In genomic region chr13:56758492-56758891, GRCm38 (mm10) we compare ENCODE assay signal across 8 mouse cellular contexts. TPM values are rescaled to one million over a fixed set of nuclear protein-coding genes. Genes with fewer than 3 reads are reported as not detected.
DNase-seq lines count a peak whose midpoint lies in the region; ATAC-seq and TF ChIP-seq lines count a peak whose summit lies in the region.

No protein-coding gene starts in this region.

- H3K27ac ChIP-seq in neural tube, embryonic 15.5 days (replicated peaks): no peak overlapping the region
- H3K27ac ChIP-seq in liver, embryonic 14.5 days: no peak overlapping the region

- peaks cover 29% of the 10 kb centered on the region for H3K27me3 ChIP-seq in neural tube, embryonic 15.5 days (replicated peaks)
- peaks cover 10% of the 10 kb centered on the region for H3K27me3 ChIP-seq in liver, embryonic 14.5 days (ENCODE audit: control insufficient read depth, insufficient read depth, low read length)

- peaks cover 20% of the 10 kb centered on the region for H3K4me1 ChIP-seq in neural tube, embryonic 15.5 days
- no peaks in the 10 kb centered on the region for H3K4me1 ChIP-seq in liver, embryonic 14.5 days (replicated peaks; ENCODE audit: control insufficient read depth in 2 of 2, insufficient read depth in 2 of 2, low read length in 1 of 2)

- no peak for TF ChIP-seq EP300 in liver, embryonic 14.5 days (IDR thresholded peaks at IDR 0.05; ENCODE audit: low read depth)

- H3K4me3 ChIP-seq in neural tube, embryonic 15.5 days (replicated peaks): no peak overlapping the region
- H3K4me3 ChIP-seq in liver, embryonic 14.5 days (ENCODE audit: insufficient read depth in 1 of 2, low read depth in 2 of 2, low read length in 2 of 2): no peak overlapping the region

- no peak overlapping the region for H3K9ac ChIP-seq in neural tube, embryonic 15.5 days (replicated peaks)
- no peak overlapping the region for H3K9ac ChIP-seq in liver, embryonic 14.5 days (replicated peaks)

- no peaks in the 10 kb centered on the region for H3K36me3 ChIP-seq in neural tube, embryonic 15.5 days
- no peaks in the 10 kb centered on the region for H3K36me3 ChIP-seq in liver, embryonic 14.5 days (replicated peaks; ENCODE audit: control insufficient read depth, insufficient read depth, low read depth)

- 28% methylated on average over 6 of the region's 6 CpGs for WGBS in neural tube, embryonic 15.5 days
- 14% methylated on average over 6 of the region's 6 CpGs for WGBS in liver, embryonic 14.5 days (ENCODE audit: insufficient replicate concordance)

- ATAC-seq in neural tube, embryonic 15.5 days (ENCODE audit: low FRiP score): no peak
- peak; percentile 72 for ATAC-seq in cerebellum, adult (ENCODE audit: insufficient number of reproducible peaks, low FRiP score, low TSS enrichment)
- no peak for ATAC-seq in liver, embryonic 14.5 days (ENCODE audit: insufficient read depth)

- peak; percentile 87 for DNase-seq in neural tube, embryonic 10.5 days (ENCODE audit: extremely low spot score, low spot score)
- DNase-seq in frontal cortex, postnatal 25 days (ENCODE audit: low spot score in 2 of 2): peak; percentile 55 to 73
- DNase-seq in kidney, adult 9 months: peak; percentile 80
- peak; percentile 17 to 30 (median 22) for DNase-seq in liver, embryonic 14.5 days (ENCODE audit: low read depth in 3 of 3, low spot score in 3 of 3)
- DNase-seq in retina, embryonic 14.5 days (ENCODE audit: low spot score): peak; percentile 82
- peak; percentile 40 to 52 for DNase-seq in urinary bladder, adult 18-20 months (ENCODE audit: low spot score in 2 of 2)

- no peaks in the 10 kb centered on the region for H3K9me3 ChIP-seq in neural tube, embryonic 15.5 days (replicated peaks)
- no peaks in the 10 kb centered on the region for H3K9me3 ChIP-seq in liver, embryonic 14.5 days (ENCODE audit: control insufficient read depth, low read length)

- no peak overlapping the region for H3K4me2 ChIP-seq in neural tube, embryonic 15.5 days
- no peak overlapping the region for H3K4me2 ChIP-seq in liver, embryonic 14.5 days (ENCODE audit: low read depth)

- TF ChIP-seq CTCF in liver, embryonic 14.5 days (IDR thresholded peaks at IDR 0.05; ENCODE audit: low read depth): peak; percentile 93

RNA-seq across cellular contexts. Expression of gene Gm45623, which starts 4.9 kb away (rescaled TPM):
- polyA plus RNA-seq in neural tube, embryonic 15.5 days (2015; fragmentation: Nextera tagmentation; extraction: Ambion mirVana): 2.1 and 2.7 TPM in 2 replicates
- not detected in 2 replicates for polyA plus RNA-seq in liver, embryonic 14.5 days (2012; rRNA removed)
- polyA plus RNA-seq in liver, embryonic 14.5 days (2014; fragmentation: Nextera tagmentation; extraction: Ambion mirVana): not detected in 2 replicates

RNA-seq across cellular contexts. Expression of gene Smad5, which starts 55.7 kb away (rescaled TPM):
- 16.3 and 19.0 TPM in 2 replicates for polyA plus RNA-seq in neural tube, embryonic 15.5 days (2015; fragmentation: Nextera tagmentation; extraction: Ambion mirVana)
- 4.1 and 5.0 TPM in 2 replicates for polyA plus RNA-seq in liver, embryonic 14.5 days (2012; rRNA removed)
- polyA plus RNA-seq in liver, embryonic 14.5 days (2014; fragmentation: Nextera tagmentation; extraction: Ambion mirVana): 4.0 and 4.2 TPM in 2 replicates

Comparison
In these comparisons a context has a peak if more than half of its experiments do, and no peak if none do; other contexts are left out.
1. DNase-seq: peak in every context shown above with its lines; median percentile 87 in neural tube, embryonic 10.5 days; 82 in retina, embryonic 14.5 days; 80 in kidney, adult 9 months; 64 in frontal cortex, postnatal 25 days; 46 in urinary bladder, adult 18-20 months; 22 in liver, embryonic 14.5 days.